Mouse (Mus musculus): ENCODE results near the gene Ank3. TPM values are rescaled to one million over a fixed set of nuclear protein-coding genes. Genes with fewer than 3 reads are reported as not detected.

Gene Ank3
- polyA plus RNA-seq, 1 experiment from 2014 or later: 21.6 TPM

DNA sequence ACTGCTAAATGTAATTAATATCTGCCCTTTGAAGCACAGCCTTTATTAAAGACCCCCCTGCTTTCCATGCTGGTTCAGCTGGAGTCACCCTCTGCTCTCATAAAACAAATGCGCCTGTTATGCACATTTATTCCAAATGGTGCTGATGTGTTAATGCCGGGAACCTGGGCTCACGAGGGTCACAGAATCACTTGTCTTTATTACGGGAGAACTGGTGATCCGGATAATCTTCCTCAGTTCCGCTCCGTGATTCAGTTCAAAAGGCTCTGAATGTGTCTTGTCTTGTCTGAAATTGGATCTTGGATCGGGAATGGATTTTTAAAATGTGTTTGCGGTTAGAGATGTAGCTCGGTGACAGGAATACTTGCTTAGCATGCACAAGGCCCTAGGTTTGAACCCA is 321.9 kb downstream of the Ank3 start:
- H3K4me3 ChIP-seq (ENCODE audit: low read depth, low read length): no peak overlapping the region
- H3K36me3 ChIP-seq (ENCODE audit: control insufficient read depth, insufficient read depth): no peaks in the 10 kb centered on the region
- no peak overlapping the region for H3K9ac ChIP-seq (ENCODE audit: low read depth, low read length)
- no peak for TF ChIP-seq CTCF (IDR thresholded peaks at IDR 0.05; ENCODE audit: low read depth)
- no peaks in the 10 kb centered on the region for H3K4me1 ChIP-seq (replicated peaks; ENCODE audit: control insufficient read depth, insufficient read depth, low read length)
- no peak overlapping the region for H3K27ac ChIP-seq (ENCODE audit: low read depth, low read length)
- 91% methylated on average over 10 of the region's 10 CpGs for WGBS
- ATAC-seq: no peak
- no peaks in the 10 kb centered on the region for H3K9me3 ChIP-seq (ENCODE audit: control insufficient read depth)
- no peak overlapping the region for H3K4me2 ChIP-seq (replicated peaks; ENCODE audit: low read depth)
- no peaks in the 10 kb centered on the region for H3K27me3 ChIP-seq (replicated peaks; ENCODE audit: control insufficient read depth, insufficient read depth, low read length)

DNA sequence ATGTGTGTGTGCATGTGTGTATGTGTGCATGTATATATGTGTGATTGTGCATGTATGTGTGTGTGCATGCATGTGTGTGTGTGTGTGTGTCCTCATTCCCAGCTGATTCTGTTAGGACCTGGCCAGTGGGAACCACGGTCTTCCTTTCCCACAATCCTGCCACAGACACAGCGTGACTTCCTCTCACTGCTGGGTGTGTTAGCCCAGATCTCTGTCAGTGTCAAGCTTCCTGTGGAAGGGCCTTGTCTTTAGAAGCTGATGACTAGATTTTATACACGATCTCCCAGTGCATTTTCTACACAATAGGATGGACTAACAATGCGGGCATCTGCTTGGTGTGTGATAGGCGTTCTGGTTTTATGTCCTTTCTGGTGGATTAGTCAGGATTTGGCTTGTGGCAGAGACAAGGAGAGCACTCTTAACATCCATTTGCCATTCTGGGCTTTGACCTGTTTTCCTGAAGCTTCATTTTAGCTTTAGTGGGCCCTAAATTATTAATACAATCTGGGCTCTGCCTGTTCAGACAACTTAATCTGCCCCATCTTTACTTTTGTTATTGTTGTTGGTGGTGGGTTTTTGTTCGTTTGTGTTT is 322.4 kb downstream of the Ank3 start:
- no peak overlapping the region for H3K9ac ChIP-seq (ENCODE audit: low read depth, low read length)
- no peaks in the 10 kb centered on the region for H3K27me3 ChIP-seq (replicated peaks; ENCODE audit: control insufficient read depth, insufficient read depth, low read length)
- no peak overlapping the region for H3K4me2 ChIP-seq (replicated peaks; ENCODE audit: low read depth)
- WGBS: 84% methylated on average over 6 of the region's 6 CpGs
- no peaks in the 10 kb centered on the region for H3K9me3 ChIP-seq (ENCODE audit: control insufficient read depth)
- no peak overlapping the region for H3K27ac ChIP-seq (ENCODE audit: low read depth, low read length)
- H3K4me1 ChIP-seq (replicated peaks; ENCODE audit: control insufficient read depth, insufficient read depth, low read length): no peaks in the 10 kb centered on the region
- TF ChIP-seq CTCF (IDR thresholded peaks at IDR 0.05; ENCODE audit: low read depth): no peak
- no peak for ATAC-seq
- H3K4me3 ChIP-seq (ENCODE audit: low read depth, low read length): no peak overlapping the region
- no peaks in the 10 kb centered on the region for H3K36me3 ChIP-seq (ENCODE audit: control insufficient read depth, insufficient read depth)

- H3K9ac ChIP-seq (ENCODE audit: low read depth, low read length): no peak overlapping the region
- no peak for TF ChIP-seq CTCF (IDR thresholded peaks at IDR 0.05; ENCODE audit: low read depth)
- no peaks in the 10 kb centered on the region for H3K4me1 ChIP-seq (replicated peaks; ENCODE audit: control insufficient read depth, insufficient read depth, low read length)
- H3K9me3 ChIP-seq (ENCODE audit: control insufficient read depth): no peaks in the 10 kb centered on the region
- H3K4me2 ChIP-seq (replicated peaks; ENCODE audit: low read depth): no peak overlapping the region
- no peaks in the 10 kb centered on the region for H3K27me3 ChIP-seq (replicated peaks; ENCODE audit: control insufficient read depth, insufficient read depth, low read length)
- no peaks in the 10 kb centered on the region for H3K36me3 ChIP-seq (ENCODE audit: control insufficient read depth, insufficient read depth)
- H3K27ac ChIP-seq (ENCODE audit: low read depth, low read length): no peak overlapping the region
- 87% methylated on average over 4 of the region's 4 CpGs for WGBS
- ATAC-seq: no peak
- no peak overlapping the region for H3K4me3 ChIP-seq (ENCODE audit: low read depth, low read length)
Observed at GRCm38 (mm10) chr10:69724159-69724558, 325.6 kb downstream of the Ank3 start.

GRCm38 (mm10) chr10:69725078-69725477 is 326.5 kb downstream of the Ank3 start:
- no peak for TF ChIP-seq CTCF (IDR thresholded peaks at IDR 0.05; ENCODE audit: low read depth)
- no peak for ATAC-seq
- H3K9ac ChIP-seq (ENCODE audit: low read depth, low read length): no peak overlapping the region

DNA sequence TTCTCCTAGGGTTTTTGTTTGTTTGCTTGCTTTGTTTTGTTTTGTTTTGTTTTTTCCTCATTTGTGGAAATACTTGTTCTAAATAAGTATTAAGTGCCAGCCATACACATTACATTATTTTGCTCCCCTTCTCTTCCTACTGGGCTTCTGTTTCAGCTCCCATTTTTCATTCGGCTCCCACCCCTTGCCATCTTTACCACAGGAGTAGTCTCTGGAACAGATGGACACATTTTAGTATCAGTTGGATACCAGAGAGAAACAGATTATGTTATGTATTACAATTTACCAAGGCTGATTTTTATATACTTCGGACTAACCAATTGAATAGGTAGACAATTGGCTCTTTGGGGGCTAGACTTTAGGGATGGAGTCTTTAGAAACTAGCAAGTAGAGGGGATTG is 327.7 kb downstream of the Ank3 start:
- no peak overlapping the region for H3K27ac ChIP-seq (ENCODE audit: low read depth, low read length)
- no peaks in the 10 kb centered on the region for H3K36me3 ChIP-seq (ENCODE audit: control insufficient read depth, insufficient read depth)
- H3K4me2 ChIP-seq (replicated peaks; ENCODE audit: low read depth): no peak overlapping the region
- no peak overlapping the region for H3K4me3 ChIP-seq (ENCODE audit: low read depth, low read length)
- TF ChIP-seq CTCF (IDR thresholded peaks at IDR 0.05; ENCODE audit: low read depth): no peak
- 88% methylated on average over 2 of the region's 2 CpGs for WGBS
- no peaks in the 10 kb centered on the region for H3K9me3 ChIP-seq (ENCODE audit: control insufficient read depth)
- no peak for ATAC-seq
- no peaks in the 10 kb centered on the region for H3K27me3 ChIP-seq (replicated peaks; ENCODE audit: control insufficient read depth, insufficient read depth, low read length)
- no peaks in the 10 kb centered on the region for H3K4me1 ChIP-seq (replicated peaks; ENCODE audit: control insufficient read depth, insufficient read depth, low read length)
- H3K9ac ChIP-seq (ENCODE audit: low read depth, low read length): no peak overlapping the region

More at GRCm38 (mm10) chr10:69725078-69725477, 326.5 kb downstream of the Ank3 start:
- H3K4me2 ChIP-seq (replicated peaks; ENCODE audit: low read depth): no peak overlapping the region
- no peak overlapping the region for H3K27ac ChIP-seq (ENCODE audit: low read depth, low read length)
- no peaks in the 10 kb centered on the region for H3K36me3 ChIP-seq (ENCODE audit: control insufficient read depth, insufficient read depth)
- H3K4me3 ChIP-seq (ENCODE audit: low read depth, low read length): no peak overlapping the region
- H3K4me1 ChIP-seq (replicated peaks; ENCODE audit: control insufficient read depth, insufficient read depth, low read length): no peaks in the 10 kb centered on the region
- no peaks in the 10 kb centered on the region for H3K27me3 ChIP-seq (replicated peaks; ENCODE audit: control insufficient read depth, insufficient read depth, low read length)
- H3K9me3 ChIP-seq (ENCODE audit: control insufficient read depth): no peaks in the 10 kb centered on the region
- 93% methylated on average over 14 of the region's 14 CpGs for WGBS

DNA sequence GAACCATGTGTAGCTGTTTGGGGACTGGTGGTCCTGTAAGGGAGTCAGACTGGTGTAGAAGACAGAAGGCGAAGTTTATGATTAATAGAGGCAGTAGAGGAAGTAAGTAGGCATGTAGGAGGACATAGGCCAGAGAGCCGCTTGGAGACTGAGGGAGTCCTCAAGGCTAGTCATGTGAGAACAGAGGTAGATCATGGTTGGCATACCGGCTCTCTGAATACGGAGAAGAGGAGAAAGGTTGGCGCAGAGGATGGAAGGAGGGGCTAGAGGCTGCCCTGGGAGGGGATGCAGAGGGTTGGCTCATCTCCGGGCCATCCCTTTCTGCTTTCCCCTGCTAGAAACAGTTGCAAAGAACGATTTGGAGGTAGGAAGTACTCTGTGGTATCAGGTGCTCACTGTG is 328.2 kb downstream of the Ank3 start:
- no peak overlapping the region for H3K9ac ChIP-seq (ENCODE audit: low read depth, low read length)
- TF ChIP-seq CTCF (IDR thresholded peaks at IDR 0.05; ENCODE audit: low read depth): no peak
- no peaks in the 10 kb centered on the region for H3K4me1 ChIP-seq (replicated peaks; ENCODE audit: control insufficient read depth, insufficient read depth, low read length)
- no peaks in the 10 kb centered on the region for H3K9me3 ChIP-seq (ENCODE audit: control insufficient read depth)
- no peak overlapping the region for H3K4me3 ChIP-seq (ENCODE audit: low read depth, low read length)
- no peaks in the 10 kb centered on the region for H3K36me3 ChIP-seq (ENCODE audit: control insufficient read depth, insufficient read depth)
- no peak overlapping the region for H3K27ac ChIP-seq (ENCODE audit: low read depth, low read length)
- ATAC-seq: no peak
- no peaks in the 10 kb centered on the region for H3K27me3 ChIP-seq (replicated peaks; ENCODE audit: control insufficient read depth, insufficient read depth, low read length)
- 84% methylated on average over 7 of the region's 7 CpGs for WGBS
- H3K4me2 ChIP-seq (replicated peaks; ENCODE audit: low read depth): no peak overlapping the region

DNA sequence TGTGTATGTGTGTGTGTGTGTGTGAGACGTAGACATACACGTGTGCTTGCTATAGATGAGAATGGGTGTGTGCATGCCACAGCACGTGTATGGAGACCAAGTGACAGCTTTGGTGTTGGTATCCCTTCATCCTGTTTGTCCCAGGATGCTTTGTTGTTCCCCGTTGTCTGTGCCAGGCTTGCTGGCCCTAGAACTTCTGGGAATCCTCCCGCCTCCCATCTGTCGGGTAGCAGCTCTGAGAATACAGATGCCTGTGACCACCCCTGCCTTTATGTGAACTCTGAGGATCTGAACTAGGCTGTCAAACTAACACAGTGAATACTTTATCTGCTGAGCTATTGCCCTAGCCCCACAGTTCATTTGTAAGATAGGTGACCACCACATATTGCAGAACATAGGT is 330.3 kb downstream of the Ank3 start:
- TF ChIP-seq CTCF (IDR thresholded peaks at IDR 0.05; ENCODE audit: low read depth): no peak
- Histone ChIP-seq H3K4me3 (ENCODE audit: low read depth, low read length) (no peak overlapping the region), H3K27ac (ENCODE audit: low read depth, low read length) (no peak overlapping the region), H3K4me2 (replicated peaks; ENCODE audit: low read depth) (no peak overlapping the region), H3K27me3 (replicated peaks; ENCODE audit: control insufficient read depth, insufficient read depth, low read length) (no peaks in the 10 kb centered on the region), H3K36me3 (ENCODE audit: control insufficient read depth, insufficient read depth) (no peaks in the 10 kb centered on the region), H3K9ac (ENCODE audit: low read depth, low read length) (no peak overlapping the region), H3K4me1 (replicated peaks; ENCODE audit: control insufficient read depth, insufficient read depth, low read length) (no peaks in the 10 kb centered on the region), H3K9me3 (ENCODE audit: control insufficient read depth) (no peaks in the 10 kb centered on the region)
- 78% methylated on average over 6 of the region's 6 CpGs for WGBS
- ATAC-seq: no peak

All from intestine, postnatal 0 days (tissue).